Mouse (Mus musculus): ENCODE measurements at regions not wholly inside any gene's neighbourhood (a gene's known extent, or its start where the extent isn't known, plus 50 kb on each side); places are given as distances from the start of the nearest gene placed in this dataset.
"Not testable (repeated sequence)": the region's sequence is repeated elsewhere in the genome, so short reads cannot be mapped to it uniquely, and the experiment has no call there.

GRCm38 (mm10) chr8:71081291-71081690 is 175.6 kb downstream of the Map1s start:
- not testable (repeated sequence) for DNase-seq

DNA sequence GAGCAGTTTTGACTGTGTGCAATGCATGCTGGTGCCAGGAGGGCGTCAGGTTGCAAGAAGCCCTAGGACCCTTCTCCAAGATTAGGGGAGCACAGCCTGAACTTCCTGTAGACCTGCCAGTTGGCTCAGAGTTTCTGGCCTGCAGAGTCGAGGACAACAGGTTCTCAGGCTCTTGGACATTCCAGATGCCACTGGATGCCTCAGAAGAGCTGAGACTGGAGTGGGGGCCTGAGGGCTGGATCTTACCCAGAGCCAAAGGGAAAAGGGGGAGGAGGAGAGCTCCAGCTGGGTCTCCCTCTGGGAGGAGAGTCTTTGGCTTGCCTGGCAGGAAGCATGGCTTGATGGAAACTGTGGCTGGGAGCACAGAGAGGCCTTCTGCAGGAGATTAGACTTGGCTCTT is 145.4 kb upstream of the Myo9b start:
- DNase-seq, result peak; percentile 8

- no peak for DNase-seq
Observed at GRCm38 (mm10) chr8:71130411-71131261, 141.9 kb upstream of the Myo9b start.

DNA sequence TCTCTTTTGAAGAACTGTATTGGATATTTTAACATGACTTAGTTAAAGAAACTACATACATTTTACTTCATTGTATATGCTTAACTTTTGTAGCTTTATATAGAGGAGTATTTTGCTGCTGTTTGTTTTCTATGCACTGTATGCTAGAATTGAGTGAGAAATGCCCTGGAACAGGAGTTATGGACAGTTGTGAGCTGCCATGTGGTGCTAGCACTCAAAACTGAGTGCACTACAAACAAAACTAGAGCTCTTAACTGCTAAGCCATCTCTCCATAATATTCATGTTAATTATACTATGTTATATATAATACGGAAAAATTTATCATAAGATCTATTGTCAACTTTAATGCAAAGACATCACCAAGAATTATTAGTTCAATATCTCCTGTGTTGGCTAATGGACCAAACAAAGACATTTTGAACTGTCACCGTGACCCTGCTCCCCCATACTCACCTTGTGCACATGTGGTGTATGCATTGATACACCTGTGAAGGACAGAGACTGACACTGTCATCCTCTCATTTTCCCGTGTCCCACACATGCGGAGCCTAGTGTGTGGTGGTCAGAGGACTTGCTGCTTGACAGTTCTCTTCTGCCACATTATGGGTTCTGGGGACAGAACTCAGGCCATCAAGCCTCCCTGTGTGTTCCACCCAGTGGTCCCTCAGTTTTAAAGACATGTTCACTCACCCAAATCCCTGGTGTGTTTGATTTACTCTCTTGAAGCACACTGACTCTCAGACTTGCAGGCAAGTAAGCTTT is 141.0 kb upstream of the Myo9b start:
- no peak for DNase-seq

DNA sequence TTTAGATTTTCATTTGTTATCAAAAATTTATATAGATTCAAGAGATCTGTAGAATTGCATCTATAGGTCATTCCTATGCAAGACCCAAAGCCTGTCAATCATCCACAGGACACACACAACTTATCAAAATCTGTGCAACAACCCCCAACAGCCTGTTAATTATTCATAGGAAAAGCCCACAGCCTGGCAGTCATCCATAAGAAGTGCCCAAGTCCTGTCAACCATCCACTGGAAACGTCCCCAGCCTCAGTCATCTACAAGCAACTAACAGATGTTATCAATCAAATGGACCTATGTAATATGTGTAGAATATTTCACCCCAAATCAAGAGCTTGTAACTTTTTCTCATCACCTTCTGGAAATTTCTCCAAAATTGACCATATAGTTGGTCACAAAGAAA is 139.6 kb upstream of the Myo9b start:
- not testable (repeated sequence) for DNase-seq

DNA sequence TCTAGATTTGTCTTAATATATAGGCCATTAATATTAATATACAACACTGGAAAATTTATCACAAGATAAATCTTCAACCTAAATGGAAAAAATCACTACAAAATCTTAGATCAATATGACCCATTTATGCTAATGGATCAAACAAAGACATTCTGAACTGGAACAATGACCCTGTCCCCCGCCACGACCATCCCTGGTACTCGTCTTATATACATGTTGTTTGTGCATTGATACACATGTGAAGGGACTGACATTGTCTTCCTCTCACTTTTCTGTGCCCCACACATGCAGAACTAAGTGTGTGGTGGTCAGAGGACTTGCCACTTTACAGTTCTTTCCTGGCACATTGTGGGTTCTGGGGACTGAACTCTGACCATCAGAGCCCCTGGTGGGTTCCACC is 135.4 kb upstream of the Myo9b start:
- DNase-seq, result not testable (repeated sequence)

DNA sequence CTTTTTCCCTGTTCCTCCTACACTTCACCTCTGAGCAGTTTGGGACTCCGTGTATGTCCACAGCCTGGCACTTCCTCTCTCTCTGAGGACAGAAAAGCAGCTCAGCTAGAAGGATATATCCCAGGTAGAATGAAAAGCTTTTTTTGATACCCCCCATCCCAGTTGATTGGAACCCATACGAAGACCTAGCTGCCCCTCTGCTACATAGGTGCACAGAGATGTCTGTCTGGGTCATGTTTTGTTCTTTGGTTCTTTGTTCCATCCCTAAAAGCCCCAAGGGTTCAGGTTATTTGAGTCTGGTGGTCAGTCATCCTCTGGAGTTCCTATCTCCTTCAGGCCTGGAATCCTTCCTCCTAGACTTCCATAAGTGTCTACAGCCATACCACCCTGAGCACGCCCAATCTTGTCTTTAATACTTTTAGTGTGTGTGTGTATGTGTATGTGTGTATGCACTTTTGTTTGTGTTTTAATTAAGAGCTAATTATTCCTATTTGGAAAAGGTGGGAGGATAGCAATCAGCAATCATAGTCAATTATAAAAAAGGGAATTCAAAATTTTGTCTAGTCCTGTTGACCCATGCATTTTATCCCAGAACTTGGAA is 130.0 kb upstream of the Myo9b start:
- not testable (repeated sequence) for DNase-seq

DNA sequence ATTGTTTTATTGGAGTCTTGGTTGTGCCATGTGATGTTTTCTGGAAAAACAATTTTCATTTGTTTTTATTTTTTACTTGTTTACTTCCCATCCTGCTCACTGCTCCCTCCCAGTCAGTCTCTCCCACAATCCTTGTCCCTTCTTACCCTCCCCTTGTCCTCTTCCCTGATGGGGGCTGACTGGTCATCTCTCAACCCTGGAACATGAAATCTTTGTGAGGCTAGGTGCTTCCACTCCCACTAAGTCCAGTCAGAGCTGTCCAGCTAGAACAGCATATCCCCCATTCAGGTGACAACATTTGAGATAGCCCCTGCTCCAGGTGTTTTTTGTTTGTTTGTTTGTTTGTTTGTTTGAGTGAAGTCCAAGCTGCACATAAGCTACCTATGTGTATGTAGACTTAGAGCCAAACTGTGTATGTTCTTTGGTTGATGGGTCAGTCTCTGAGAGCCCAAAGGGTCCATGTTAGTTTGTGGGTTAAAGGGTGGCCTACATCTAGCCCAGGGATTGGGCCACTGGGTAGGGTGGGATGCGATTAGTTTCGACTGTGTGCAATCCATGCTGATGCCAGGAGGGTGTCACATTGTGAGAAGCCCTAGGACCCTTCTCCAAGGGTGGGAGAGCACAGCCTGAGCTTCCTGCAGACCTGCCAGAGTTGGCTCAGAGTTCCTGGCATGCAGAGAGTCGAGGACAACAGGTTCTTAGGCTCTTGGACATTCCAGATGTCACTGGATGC is 100.9 kb upstream of the Myo9b start:
- not testable (repeated sequence) for DNase-seq

GRCm38 (mm10) chr8:71192939-71193338 is 79.6 kb upstream of the Myo9b start:
- not testable (repeated sequence) for DNase-seq

DNA sequence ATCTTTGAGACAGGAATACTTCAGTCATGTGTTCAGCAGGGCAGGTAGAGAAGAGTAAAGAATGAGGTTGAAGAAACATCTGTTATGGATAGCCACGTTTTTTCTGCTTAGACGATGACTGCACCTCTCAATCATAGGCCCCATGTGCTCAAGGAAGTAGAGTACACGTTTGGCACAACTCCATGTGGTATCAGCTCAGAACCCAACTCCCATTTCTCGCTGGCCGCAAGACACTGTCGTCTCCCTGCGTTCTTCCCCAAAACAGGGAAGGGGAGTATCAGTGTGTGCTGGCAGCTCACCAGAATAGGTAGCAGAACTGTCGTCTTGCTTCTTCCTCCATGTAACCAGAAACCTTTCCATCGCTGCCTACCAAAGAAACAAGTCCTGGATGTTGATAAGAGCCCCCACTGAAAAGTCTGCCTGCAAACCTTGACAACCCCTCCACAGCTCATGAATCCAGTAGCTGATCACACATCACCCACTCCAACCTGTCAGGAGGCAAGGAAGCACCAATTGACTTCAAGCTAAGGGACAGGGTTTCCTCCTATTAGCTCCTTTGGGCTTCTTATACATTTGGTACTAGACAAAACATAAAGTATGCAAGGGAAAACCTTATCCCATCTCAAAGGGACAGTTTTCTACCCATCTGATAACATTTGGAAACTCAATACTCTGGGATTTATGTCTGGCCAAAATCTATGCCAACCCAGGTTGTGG is 77.3 kb upstream of the Myo9b start:
- DNase-seq, result not testable (repeated sequence)

Small RNA genes in the stretch of these regions (microRNA-seq; reads per million reads assigned to microRNA genes)
- gene Gm27628, result 0 reads per million in 2 experiments

All from heart, postnatal 4 days (tissue).